Mouse (Mus musculus): ENCODE results near the gene Sord.
"Not testable (repeated sequence)": the region's sequence is repeated elsewhere in the genome, so short reads cannot be mapped to it uniquely, and the experiment has no call there.

The Sord gene

DNA sequence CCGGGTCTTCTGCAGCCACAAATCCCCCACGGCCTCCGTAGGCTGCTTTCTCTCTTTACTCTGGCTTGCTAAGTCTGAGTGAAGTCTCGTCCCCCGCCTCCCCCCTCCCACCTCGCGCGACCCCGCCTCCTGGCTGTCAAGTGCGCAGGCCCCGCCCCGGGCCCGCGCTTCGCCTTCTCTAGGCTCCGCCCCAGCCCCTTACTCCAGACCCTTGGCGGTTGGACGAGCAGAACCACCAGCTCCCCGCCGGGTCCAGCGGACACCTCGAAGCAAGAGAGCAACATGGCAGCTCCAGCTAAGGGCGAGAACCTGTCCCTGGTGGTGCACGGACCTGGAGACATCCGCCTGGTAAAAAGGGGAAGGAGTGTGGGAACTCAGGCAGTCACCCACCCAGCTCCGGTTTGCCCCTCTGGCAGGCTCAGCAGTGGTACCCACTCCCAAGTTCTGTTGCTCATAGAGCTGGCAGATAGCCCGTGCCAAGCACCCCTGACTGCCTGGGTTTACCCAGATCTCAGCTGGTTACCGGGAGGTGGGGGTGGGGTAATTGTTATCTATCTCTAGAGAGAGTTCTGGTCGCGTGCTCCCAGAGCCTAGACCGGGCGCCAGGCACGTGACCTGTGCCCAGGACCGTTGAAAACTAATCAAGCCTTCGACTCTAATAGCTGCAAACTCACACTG lies at the start of gene Sord:
Gene Sord, plus strand, starts transcription at position 139 of the 678 bp plus-strand sequence.
- peak; percentile 71 for DNase-seq

DNA sequence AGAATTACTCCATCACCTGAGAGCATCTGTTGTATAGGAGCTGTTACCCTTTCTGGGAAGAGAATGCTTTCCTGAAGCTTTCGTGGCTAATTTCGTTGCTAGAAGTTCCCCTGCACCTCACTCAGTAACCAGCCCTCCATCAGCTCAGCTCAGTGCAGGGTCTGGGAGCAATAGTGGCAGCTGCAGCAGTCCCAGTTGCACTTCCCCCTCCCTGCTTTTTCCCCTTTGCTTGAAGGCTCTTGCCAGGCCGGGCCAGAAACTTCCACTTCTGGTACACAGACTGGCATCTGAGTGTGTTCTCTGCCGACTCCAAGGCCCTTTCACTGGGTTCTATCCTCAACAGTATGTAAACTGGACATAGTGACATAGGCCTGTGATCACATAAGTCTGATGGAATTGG lies 49.5 kb upstream of the Sord start:
- DNase-seq = no peak

DNA sequence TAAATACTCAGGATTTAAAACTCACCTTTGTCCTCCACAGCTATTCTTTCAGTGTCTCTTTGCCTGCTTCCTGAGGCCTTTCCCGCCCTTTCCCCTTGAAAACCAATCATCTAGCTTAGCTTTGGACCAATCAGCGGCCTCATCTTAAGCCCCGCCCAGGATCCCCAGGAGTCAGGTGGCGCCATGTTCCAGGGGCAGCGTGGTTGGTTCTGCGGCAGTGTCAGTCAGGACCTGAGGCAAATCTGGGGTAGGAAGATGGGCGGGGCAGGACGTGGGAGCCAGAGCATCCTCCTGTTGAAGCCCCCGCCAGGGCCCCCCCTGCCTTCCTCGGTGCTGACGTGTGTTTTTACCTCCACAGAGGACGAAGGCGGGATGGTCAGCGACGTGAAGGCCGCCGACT lies 48.4 kb upstream of the Sord start, which contains the start of the genes Patl2 and Terb2:
Gene Patl2, minus strand, starts transcription at position 84 of the 400 bp plus-strand sequence.
Gene Terb2, plus strand, starts transcription at position 167 of the 400 bp plus-strand sequence.
- DNase-seq = no peak

DNA sequence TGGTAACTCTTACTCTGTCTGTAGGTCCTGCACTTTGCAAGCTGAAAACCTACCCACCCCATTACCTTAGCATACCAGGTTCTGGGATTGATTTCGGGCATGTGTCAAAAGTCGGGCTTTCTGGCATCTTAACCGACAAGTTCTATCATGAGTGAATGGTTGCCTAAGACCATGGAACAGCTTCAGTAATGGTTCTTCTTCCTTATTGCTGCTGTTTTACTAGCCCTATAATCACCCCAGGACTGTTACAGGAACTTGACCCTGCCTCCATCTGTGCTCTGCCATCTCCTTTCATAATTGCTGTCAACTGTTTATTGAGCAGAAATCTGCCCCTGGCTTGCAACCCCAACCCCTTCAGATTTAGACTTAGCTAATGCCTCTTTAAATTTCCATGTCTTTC lies 47.8 kb upstream of the Sord start:
- DNase-seq = no peak

DNA sequence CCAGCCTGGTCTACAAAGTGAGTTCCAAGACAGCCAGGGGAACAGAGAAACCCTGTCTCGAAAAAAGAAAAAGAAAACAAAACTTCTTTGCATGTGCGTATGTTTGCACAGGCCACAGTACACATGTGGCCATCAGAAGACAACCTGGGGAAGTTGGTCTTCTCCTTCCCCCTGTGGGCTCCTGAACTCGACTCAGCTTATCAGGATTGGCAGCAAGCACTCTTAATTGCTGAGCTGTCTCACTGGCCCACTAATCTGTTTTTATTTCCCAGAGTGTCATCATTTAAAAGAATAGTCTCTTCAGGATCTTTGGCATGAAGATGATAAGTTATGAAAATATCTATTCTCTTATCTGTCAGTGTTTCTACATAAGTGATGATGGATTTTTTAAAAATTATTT lies 42.7 kb upstream of the Sord start:
- no peak for DNase-seq

DNA sequence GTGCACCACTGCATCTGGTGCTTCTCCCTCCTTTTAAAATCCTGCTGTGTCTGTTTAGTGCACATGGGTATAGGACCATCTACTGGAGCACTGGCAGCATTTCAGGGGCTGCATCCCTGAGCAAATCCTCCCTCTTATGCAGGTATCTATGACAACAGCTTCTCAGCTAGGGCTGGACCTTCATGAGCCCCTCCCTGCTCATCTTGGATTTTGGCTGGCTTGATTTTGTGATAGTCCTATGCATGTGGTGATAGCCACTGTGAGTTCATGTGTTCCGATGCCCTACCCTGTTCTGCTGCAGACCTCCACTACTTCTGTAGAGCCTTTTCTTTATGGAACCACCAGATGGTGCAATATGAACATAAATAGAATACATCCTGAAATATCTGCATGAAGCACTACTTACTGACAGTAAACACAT lies 40.0 kb upstream of the Sord start:
- peak; percentile 16 for DNase-seq

DNA sequence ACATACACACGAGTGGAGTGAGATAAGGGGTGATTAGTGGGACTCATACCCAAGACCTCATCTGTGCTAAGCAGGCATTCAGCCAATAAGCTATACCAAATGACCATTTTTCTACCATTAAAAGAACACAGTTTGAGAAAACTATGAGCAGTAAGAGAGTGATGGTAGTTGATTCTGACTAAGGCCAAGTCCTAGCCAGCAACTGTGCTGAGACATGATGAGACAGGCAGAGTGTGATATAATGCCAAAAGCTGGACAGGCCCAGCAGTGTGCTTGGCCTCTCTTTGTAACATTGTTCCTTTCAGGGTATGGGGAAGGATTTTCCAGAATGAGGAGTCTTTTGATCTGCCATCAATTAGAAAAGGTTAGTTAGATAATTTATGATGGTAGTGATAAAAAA lies 33.0 kb upstream of the Sord start:
- no peak for DNase-seq

DNA sequence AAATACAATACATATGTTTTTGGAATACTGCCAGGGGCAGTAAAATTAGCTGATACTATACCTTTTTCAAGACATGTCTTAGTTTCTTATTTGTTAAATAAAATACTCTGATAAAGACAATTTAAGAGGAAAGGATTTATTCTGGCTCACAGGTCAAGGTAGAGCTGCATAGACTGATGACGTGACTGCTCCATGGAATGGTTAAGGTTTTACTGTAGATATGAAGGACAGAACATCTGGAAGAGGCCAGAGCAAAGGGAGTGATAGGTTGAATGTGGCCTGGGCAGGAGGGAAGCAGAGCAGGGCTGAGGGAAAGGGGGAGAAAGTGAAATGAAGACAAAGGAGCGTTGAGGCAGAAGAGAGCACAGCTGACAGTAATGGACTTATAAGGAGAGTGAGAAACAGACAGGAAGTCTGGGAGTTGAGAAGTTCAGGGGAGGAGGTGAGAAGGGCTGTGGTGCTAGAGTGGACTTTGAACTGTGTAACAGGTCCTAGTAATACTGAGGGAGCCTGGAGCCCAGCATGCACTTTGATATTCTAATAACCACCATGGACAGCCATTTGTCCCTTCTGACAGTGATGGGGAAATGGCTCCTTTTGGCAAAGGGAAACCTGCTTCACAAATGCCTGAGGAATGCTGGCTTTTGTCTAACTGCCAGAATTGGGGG lies 28.0 kb upstream of the Sord start:
- DNase-seq = no peak

DNA sequence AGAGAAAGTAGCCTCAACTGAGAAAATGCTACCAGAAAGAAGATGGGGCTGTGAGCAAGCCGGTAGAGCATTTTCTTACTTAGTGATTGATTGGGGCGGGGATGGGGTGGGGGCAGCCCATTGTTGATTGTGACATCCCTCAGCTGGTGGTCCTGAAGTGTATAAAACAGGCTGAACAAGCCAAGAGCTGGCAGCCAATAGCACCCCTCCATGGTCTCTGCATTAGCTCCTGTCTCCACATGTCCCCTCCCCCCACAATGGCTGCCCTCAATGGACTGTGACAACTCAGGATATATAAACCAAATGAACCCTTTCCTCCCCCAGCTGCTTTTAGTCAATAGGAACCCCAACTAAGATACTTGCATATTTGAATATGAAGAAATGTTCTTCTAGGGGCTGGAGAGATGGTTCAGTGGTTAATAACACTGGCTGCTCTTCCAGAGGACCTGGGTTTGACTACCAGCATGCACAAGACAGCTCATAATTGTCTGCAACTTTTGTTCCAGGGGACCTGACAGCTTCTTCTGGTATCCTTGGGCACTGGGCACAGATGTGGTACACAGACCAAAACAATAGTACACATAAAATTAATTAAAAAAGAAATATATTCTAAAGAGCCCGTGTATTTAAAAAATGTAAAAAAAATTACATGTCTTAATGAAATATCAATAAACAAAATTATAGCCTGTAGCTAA lies 23.9 kb upstream of the Sord start:
- DNase-seq = no peak

DNA sequence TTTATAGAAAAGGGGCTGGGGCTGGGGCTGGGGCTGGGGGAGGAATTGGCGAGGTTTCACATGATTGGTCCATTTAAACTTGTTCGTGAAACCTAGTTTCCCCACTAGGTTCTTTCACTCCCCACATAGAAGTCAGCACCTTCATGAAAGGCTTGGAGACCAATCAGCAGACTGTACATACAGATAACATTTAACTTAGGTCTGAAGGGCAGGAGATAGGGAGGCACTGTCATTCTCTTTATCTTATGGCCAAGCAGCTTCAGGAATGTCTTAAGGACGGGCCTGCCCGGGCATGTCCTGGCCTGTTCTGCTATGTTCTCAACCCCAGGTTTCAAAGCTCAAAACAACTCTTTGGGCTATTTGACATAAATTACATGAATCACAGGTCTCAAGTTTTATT lies 17.5 kb upstream of the Sord start:
- DNase-seq = not testable (repeated sequence)

DNA sequence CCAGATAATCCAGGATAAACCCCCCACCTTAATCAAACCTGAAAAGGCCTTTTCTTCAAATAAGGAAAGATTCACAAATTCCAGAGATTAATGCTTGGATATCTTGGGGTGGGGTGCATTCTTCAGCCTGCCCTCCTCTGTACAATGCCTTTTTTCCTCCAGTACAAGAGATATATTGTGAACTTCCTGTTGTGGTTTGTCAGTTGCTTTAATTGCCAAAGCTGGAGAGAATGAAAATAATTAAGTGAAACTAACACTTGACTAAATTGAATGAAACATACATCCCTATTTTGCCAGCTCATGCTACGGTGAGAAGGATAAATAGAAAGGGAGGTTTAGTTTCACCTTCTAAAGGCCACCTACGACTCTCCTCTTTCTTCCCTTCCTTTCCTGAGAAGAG lies 16.3 kb upstream of the Sord start:
- DNase-seq = no peak

DNA sequence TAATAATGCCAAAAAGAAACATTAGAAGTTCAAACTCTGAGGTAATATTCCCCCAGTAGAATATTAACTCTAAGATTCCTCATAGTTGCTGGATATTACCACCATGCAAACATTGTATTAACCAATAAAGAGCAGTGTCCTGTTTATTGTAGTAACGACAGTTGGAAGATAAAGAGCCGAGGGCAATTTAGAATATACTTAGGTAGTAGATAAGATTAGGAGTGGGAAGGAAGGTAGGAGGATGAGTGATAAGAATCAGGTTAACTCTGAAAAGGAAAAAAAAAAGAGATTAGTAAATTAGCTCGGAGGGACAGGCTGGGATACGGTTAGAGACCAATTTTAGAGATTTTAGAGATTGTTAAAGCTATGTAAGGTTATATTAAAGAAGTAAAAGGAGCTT lies 13.2 kb upstream of the Sord start:
- DNase-seq = no peak

DNA sequence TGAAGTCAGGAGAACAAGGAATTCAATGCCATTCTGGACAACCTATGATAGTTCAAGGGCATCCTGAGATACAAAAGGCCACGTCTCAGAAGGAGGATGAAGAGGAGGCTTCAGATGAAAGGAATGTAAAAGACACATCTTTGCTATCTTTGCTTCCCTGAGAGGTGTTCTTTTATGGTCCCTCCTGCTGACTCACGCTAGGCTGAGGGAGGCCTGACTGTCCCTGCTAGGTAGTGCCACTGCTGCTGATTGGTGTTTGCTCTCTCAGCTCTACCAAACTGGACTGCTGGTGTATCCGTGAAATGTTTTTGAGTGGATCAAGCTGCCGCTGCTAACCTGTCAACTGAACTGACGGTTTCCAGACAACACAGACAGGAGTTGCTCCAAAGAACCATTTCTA lies 12.8 kb upstream of the Sord start:
- no peak for DNase-seq

DNA sequence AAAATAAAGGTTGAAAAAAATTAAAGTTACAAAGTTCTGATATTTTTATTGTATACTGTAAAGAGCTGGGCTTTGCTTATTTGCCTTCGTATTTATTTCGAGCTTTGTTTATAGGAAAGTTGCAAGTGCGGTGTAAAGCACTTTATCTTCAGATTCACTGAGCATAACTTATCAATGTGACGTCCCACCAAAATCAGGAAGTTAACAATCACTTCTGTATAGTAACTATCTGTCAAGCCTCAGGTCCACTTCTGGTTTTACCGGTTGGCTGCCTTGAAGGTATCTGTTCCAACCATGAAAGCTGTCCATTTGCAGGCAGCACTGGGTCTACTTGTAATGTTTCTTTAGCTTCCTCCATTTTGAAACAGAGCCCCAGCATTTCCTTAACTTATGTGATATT lies 12.3 kb upstream of the Sord start:
- DNase-seq = no peak

DNA sequence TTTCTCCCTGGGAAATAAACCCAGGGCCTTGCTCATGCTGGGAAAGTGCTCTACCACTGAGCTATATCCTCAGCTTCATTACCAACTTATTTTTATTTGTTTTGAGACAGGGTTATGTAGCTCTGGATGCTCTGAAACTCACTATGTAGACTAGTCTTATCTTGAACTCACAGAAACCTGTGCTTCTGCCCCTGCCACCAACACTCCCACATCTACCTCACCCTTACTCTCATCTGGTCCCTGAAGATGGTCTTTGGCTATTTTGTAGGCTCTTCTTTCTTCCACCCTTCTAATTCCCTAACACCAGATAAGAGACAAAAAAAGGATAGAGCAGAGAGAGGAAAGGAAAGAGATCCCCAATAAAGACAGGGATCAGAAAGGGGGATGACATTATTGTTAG lies 10.9 kb upstream of the Sord start:
- no peak for DNase-seq

DNA sequence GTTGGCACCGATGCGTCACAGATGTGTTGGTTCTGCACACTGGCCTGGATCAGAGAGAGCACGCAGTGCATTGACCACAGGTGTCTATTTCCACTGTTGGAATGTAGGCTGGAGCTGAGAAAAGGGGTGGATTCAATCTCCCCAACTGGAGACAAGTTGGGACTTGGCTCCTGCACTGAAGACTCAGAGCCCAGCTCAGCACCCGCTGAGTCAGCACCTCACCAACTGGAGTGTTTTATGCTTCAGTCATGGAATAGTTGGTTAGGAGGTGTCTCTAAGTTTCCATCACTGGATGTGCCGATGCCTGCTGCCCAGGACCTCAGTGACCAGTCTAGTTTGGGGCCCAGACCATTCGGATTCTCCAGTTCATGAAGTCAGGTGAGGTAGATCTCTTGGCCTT lies 4.2 kb upstream of the Sord start:
- no peak for DNase-seq

DNA sequence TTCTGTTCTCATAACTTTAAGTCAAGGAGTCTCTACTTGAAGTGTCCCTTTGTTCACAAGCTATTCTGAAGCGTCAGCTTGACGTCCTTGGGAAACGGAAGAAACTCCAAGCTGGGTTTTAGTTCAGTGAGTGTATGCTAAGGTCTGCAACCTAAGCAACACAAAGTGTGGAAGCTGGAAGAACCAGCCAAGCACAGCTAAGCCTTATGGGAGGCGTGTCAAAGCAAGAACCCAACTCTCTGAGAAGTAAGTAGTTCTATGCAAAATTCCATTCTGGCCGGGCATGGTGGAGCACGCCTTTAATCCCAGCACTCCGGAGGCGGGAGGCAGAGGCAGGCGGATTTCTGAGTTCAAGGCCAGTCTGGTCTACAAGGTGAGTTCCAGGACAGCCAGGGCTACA lies 2.9 kb upstream of the Sord start:
- no peak for DNase-seq

DNA sequence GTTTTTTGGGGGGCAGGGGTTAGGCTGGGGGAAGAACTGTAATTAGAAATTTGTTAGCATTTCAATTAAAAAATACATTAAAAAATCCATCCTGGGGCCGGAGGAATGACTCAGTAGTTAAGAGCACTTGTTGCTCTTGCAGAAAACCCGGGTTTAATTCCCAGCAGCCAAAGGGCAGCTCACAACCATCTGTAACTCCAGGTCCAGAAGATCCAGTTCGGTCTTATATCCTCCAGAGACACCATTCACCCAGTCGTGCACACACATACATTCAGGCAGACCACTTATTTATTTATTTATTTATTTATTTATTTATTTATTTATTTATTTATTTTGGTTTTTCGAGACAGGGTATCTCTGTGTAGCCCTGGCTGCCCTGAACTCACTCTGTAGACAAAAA lies 1.2 kb upstream of the Sord start:
- DNase-seq = no peak

DNA sequence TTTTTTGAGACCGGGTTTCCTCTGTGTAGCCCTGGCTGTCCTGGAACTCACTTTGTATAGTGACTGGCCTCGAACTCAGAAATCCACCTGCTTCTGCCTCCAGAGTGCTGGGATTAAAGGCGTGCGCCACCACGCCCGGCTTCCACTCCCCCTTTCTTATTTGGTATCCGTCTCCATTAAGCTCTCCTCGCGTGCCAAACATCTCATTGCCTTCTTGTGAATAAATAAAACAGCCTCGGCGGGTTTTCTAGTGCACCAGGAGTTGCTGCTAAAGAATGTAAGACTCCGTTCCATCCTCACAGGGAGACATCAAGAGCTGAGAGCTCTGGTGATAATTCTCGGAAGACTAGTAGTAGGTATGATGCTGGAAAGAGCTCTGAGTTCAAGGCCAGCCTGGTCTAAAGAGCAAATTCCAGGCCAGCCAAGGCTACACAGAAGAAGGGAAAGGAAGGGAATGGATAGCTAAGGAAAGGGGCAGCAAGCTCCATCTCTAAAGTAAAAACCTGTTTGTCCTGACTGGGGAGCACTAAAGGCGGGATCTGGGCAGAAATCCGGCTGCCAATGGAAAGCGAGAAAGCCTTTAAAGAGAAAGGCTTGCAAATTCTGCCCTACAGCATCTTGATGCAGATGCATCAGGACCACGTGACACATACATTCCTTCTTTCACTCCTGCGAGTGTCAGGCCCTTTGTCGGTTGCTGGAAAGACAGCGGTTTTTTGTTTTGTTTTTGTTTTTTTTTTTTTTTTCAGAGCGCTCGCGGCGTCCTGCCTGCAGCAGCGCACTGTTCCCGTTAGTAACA lies 591 bp upstream of the Sord start:
- peak; percentile 13 for DNase-seq

DNA sequence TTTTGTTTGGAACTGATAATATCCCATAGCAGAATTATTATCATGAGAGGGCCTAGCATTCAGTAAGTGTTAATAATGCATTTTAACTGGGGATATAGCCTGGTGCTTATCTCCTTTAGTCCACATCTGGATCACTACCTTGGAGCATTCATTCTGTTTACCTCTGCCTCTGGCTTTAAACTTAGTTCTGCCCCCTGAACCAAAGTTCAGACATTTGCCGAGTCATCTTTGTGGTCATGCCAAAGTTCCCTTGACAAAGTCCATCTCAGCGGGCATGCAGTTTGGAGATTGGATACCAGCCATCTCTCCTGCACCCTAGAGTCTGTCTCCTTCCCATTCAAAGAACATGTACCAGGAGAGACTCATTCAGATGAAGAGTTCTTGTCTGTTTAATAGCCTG lies 876 bp downstream of the Sord start:
- DNase-seq = no peak

DNA sequence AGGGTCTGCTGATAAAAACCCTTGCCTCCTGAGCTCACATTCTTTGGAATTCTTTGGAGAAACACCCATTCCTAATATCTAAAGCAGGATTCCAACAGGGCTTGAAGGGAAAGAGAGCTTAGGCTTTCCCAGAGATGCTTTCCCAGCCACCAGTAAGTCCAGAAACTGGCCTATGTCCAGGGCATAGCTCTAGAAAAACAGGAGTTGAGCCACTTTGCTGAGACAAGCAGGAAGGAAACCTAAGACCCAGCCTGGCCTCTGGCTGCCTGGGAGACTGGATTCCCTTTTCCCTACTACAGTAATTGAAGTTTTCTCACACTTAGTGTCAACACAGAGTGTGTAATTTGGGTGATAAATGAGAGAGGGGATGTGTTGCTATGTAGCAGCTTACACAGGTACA lies 1.8 kb downstream of the Sord start:
- DNase-seq = no peak

DNA sequence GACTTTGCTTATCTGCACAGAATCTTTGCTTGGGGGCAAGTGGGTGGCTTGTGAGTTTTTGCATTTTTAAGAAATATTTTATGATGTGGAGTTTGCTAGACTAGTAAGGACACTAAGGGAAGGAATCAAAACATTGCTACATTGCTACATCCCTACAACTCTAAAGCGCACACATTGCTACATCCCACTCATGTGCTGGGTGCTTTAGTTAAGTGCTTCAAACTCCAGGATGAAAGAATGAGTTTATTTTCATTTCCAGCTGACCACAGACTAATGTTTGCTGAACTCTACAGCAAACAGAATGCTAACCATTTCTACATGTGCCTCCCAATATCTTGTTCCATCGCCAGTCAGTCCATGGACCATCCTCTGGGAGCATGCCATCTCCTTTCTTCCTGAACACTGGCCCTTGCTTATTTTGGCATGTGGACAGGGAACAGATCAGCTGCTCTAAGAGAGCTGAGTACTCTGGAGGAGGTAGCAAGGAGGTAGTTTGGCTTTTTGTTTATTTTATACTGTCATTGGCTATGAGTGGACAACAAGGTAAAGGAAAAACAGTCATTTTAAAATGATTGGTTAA lies 3.4 kb downstream of the Sord start:
- DNase-seq = no peak

DNA sequence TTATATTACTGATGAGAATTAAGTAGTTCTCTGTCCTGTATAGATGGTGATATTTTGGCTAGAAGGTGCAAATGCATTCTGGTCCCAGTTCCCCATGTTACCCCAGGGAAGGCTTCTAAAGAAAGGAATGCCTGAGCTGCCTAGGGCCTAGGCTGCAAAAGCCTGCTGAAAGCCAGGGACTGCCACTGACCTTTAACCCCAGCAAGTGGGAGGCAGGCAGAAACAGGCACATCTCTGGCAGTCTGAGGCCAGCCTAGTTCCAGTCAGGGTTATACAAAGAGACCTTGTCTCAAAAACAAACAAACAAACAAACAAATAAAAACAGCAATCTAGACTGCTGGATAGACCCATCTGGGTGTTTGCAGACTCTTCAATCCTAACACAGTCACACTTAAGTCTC lies 6.2 kb downstream of the Sord start:
- DNase-seq = no peak

Data from right cerebral cortex, postnatal 14 days (tissue).